Mouse (Mus musculus) midbrain, embryonic 16.5 days (tissue): ENCODE data around the gene Vkorc1l1. TPM values are rescaled to one million over a fixed set of nuclear protein-coding genes. Genes with fewer than 3 reads are reported as not detected.

Experiments used
- polyA plus RNA-seq: library from polyadenylated mRNA; unstranded; fragments of >200 nt; fragmentation: Nextera tagmentation; extraction: Ambion mirVana; gene quantifications from 2 replicates; pipeline ENCODE4 v1.2.1, GENCODE M21; 2015

Gene Vkorc1l1
- polyA plus RNA-seq, 1 experiment from 2014 or later: 29.1 TPM

Other genes with a start within 250 kb of the Vkorc1l1 start
- gene Sept14, start 233.5 kb upstream of the Vkorc1l1 start, polyA plus RNA-seq: not detected in 2 replicates
- gene Mrps17, start 226.5 kb upstream of the Vkorc1l1 start, polyA plus RNA-seq: 167 and 170 TPM in 2 replicates
- gene Nipsnap2, start 216.9 kb upstream of the Vkorc1l1 start, polyA plus RNA-seq: 87.7 and 90.4 TPM in 2 replicates
- gene Psph, start 154.5 kb upstream of the Vkorc1l1 start, polyA plus RNA-seq: 31.1 TPM in 2 replicates
- 31.1 and 33.6 TPM in 2 replicates for gene Sumf2, start 95.0 kb upstream of the Vkorc1l1 start, polyA plus RNA-seq
- 602 and 639 TPM in 2 replicates for gene Chchd2, start 54.5 kb upstream of the Vkorc1l1 start, polyA plus RNA-seq
- 20.1 and 22.5 TPM in 2 replicates for gene Zbed5, start 46.2 kb upstream of the Vkorc1l1 start, polyA plus RNA-seq
- gene Phkg1, start 43.4 kb upstream of the Vkorc1l1 start, polyA plus RNA-seq: 0.85 and 0.95 TPM in 2 replicates
- gene Nupr1l, start 33.4 kb upstream of the Vkorc1l1 start, polyA plus RNA-seq: 4.2 and 6.4 TPM in 2 replicates
- 30.3 and 31.5 TPM in 2 replicates for gene Gusb, start 61.1 kb downstream of the Vkorc1l1 start, polyA plus RNA-seq
- gene Asl, start 87.3 kb downstream of the Vkorc1l1 start, polyA plus RNA-seq: 35.5 and 38.6 TPM in 2 replicates
- 85.6 and 86.8 TPM in 2 replicates for gene Crcp, start 87.3 kb downstream of the Vkorc1l1 start, polyA plus RNA-seq
- 52.9 and 56.8 TPM in 2 replicates for gene Tpst1, start 131.4 kb downstream of the Vkorc1l1 start, polyA plus RNA-seq
- 20.2 and 21.4 TPM in 2 replicates for gene Kctd7, start 202.9 kb downstream of the Vkorc1l1 start, polyA plus RNA-seq
- 46.7 and 48.7 TPM in 2 replicates for gene Rabgef1, start 229.8 kb downstream of the Vkorc1l1 start, polyA plus RNA-seq